Mouse (Mus musculus): ENCODE results near the gene Gm20388. TPM values are rescaled to one million over a fixed set of nuclear protein-coding genes. Genes with fewer than 3 reads are reported as not detected.

Gene Gm20388
- polyA plus RNA-seq, 1 experiment from 2014 or later = not detected

GRCm38 (mm10) chr8:122660022-122660421 lies 2749.4 kb downstream of the Gm20388 start:
- H3K4me2 ChIP-seq = no peak overlapping the region
- no peak overlapping the region for H3K9ac ChIP-seq
- no peaks in the 10 kb centered on the region for H3K36me3 ChIP-seq
- no peak overlapping the region; the same call in 1 of the 2 replicates for H3K27ac ChIP-seq
- ATAC-seq (ENCODE audit: insufficient number of reproducible peaks, insufficient read depth, low FRiP score, low TSS enrichment, low read depth) = no peak
- WGBS = 71% methylated on average over 2 of the region's 2 CpGs
- H3K27me3 ChIP-seq = 0 out of 2 replicates have a peak, but pooled peaks cover 2% of the 10 kb centered on the region
- H3K9me3 ChIP-seq = no peaks in the 10 kb centered on the region
- peaks cover 83% of the 10 kb centered on the region for H3K4me1 ChIP-seq
- H3K4me3 ChIP-seq = no peak overlapping the region

- Histone ChIP-seq H3K9me3 (no peaks in the 10 kb centered on the region), H3K4me3 (no peak overlapping the region)
These were observed 2750.5 kb downstream of the Gm20388 start for GRCm38 (mm10) chr8:122661138-122661537.

GRCm38 (mm10) chr8:122661894-122662293 lies 2751.3 kb downstream of the Gm20388 start:
- Histone ChIP-seq H3K27ac (no peak overlapping the region), H3K4me3 (no peak overlapping the region), H3K4me2 (no peak overlapping the region), H3K36me3 (no peaks in the 10 kb centered on the region), H3K9me3 (no peaks in the 10 kb centered on the region), H3K9ac (no peak overlapping the region), H3K4me1 (peaks cover 97% of the 10 kb centered on the region), H3K27me3 (0 out of 2 replicates have a peak, but pooled peaks cover 2% of the 10 kb centered on the region)
- WGBS = 70% methylated on average over 2 of the region's 2 CpGs
- ATAC-seq (ENCODE audit: insufficient number of reproducible peaks, insufficient read depth, low FRiP score, low TSS enrichment, low read depth) = no peak

More at GRCm38 (mm10) chr8:122661138-122661537, 2750.5 kb downstream of the Gm20388 start:
- peaks cover 92% of the 10 kb centered on the region for H3K4me1 ChIP-seq
- H3K9ac ChIP-seq = 0 out of 2 replicates have a peak overlapping the region, but pooled peaks have one; percentile 11
- peak overlapping the region; percentile 74 for H3K27ac ChIP-seq
- peak; percentile 73 for ATAC-seq (ENCODE audit: insufficient number of reproducible peaks, insufficient read depth, low FRiP score, low TSS enrichment, low read depth)
- H3K4me2 ChIP-seq = peak overlapping the region; percentile 41
- 0 out of 2 replicates have a peak, but pooled peaks cover 2% of the 10 kb centered on the region for H3K27me3 ChIP-seq
- 2% methylated on average over 7 of the region's 7 CpGs for WGBS
- H3K36me3 ChIP-seq = no peaks in the 10 kb centered on the region

GRCm38 (mm10) chr8:122663106-122663505 lies 2752.5 kb downstream of the Gm20388 start:
- ATAC-seq (ENCODE audit: insufficient number of reproducible peaks, insufficient read depth, low FRiP score, low TSS enrichment, low read depth) = no peak
- H3K4me1 ChIP-seq = peaks cover 93% of the 10 kb centered on the region
- 60% methylated on average over 3 of the region's 3 CpGs for WGBS

GRCm38 (mm10) chr8:122663670-122664069 lies 2753.0 kb downstream of the Gm20388 start:
- Histone ChIP-seq H3K4me2 (no peak overlapping the region), H3K27ac (no peak overlapping the region), H3K4me3 (no peak overlapping the region), H3K9ac (no peak overlapping the region), H3K4me1 (peaks cover 87% of the 10 kb centered on the region), H3K27me3 (peaks cover 9% of the 10 kb centered on the region), H3K36me3 (no peaks in the 10 kb centered on the region), H3K9me3 (no peaks in the 10 kb centered on the region)
- ATAC-seq (ENCODE audit: insufficient number of reproducible peaks, insufficient read depth, low FRiP score, low TSS enrichment, low read depth) = no peak
- WGBS = 74% methylated on average over 5 of the region's 5 CpGs

More at GRCm38 (mm10) chr8:122663106-122663505, 2752.5 kb downstream of the Gm20388 start:
- H3K4me2 ChIP-seq = no peak overlapping the region
- H3K27me3 ChIP-seq = peaks cover 7% of the 10 kb centered on the region
- H3K27ac ChIP-seq = no peak overlapping the region
- no peak overlapping the region for H3K4me3 ChIP-seq
- no peaks in the 10 kb centered on the region for H3K9me3 ChIP-seq
- H3K9ac ChIP-seq = no peak overlapping the region
- no peaks in the 10 kb centered on the region for H3K36me3 ChIP-seq

- Histone ChIP-seq H3K36me3 (no peaks in the 10 kb centered on the region), H3K27ac (peak overlapping the region; percentile 84), H3K9me3 (no peaks in the 10 kb centered on the region), H3K4me1 (peaks cover 77% of the 10 kb centered on the region), H3K4me3 (no peak overlapping the region), H3K4me2 (peak overlapping the region; percentile 41), H3K9ac (no peak overlapping the region), H3K27me3 (peaks cover 24% of the 10 kb centered on the region)
- WGBS = 19% methylated on average over 8 of the region's 8 CpGs
- 0 out of 2 replicates have a peak, but pooled peaks have one; percentile 27 for ATAC-seq (ENCODE audit: insufficient number of reproducible peaks, insufficient read depth, low FRiP score, low TSS enrichment, low read depth)
These were observed 2754.6 kb downstream of the Gm20388 start for GRCm38 (mm10) chr8:122665221-122665620.

GRCm38 (mm10) chr8:122665667-122666316 lies 2755.2 kb downstream of the Gm20388 start:
- peak; percentile 17; the same call in 1 of the 2 replicates for ATAC-seq (ENCODE audit: insufficient number of reproducible peaks, insufficient read depth, low FRiP score, low TSS enrichment, low read depth)
- H3K9me3 ChIP-seq = no peaks in the 10 kb centered on the region
- WGBS = 46% methylated on average over 12 of the region's 14 CpGs

GRCm38 (mm10) chr8:122666338-122666764 lies 2755.7 kb downstream of the Gm20388 start:
- Histone ChIP-seq H3K36me3 (no peaks in the 10 kb centered on the region), H3K27me3 (peaks cover 36% of the 10 kb centered on the region), H3K4me3 (no peak overlapping the region), H3K9me3 (no peaks in the 10 kb centered on the region), H3K4me2 (peak overlapping the region; percentile 41; the same call in 1 of the 2 replicates), H3K9ac (0 out of 2 replicates have a peak overlapping the region, but pooled peaks have one; percentile 16), H3K4me1 (peaks cover 69% of the 10 kb centered on the region), H3K27ac (peak overlapping the region; percentile 45; the same call in 1 of the 2 replicates)
- 32% methylated on average over 9 of the region's 9 CpGs for WGBS
- no peak for ATAC-seq (ENCODE audit: insufficient number of reproducible peaks, insufficient read depth, low FRiP score, low TSS enrichment, low read depth)

More at GRCm38 (mm10) chr8:122665667-122666316, 2755.2 kb downstream of the Gm20388 start:
- peak overlapping the region; percentile 41 for H3K4me2 ChIP-seq
- peaks cover 30% of the 10 kb centered on the region for H3K27me3 ChIP-seq
- H3K36me3 ChIP-seq = no peaks in the 10 kb centered on the region
- peaks cover 74% of the 10 kb centered on the region for H3K4me1 ChIP-seq
- peak overlapping the region; percentile 6; the same call in 1 of the 2 replicates for H3K4me3 ChIP-seq
- 0 out of 2 replicates have a peak overlapping the region, but pooled peaks have one; percentile 32 for H3K9ac ChIP-seq
- H3K27ac ChIP-seq = peak overlapping the region; percentile 84

GRCm38 (mm10) chr8:122666827-122667226 lies 2756.2 kb downstream of the Gm20388 start:
- Histone ChIP-seq H3K9ac (0 out of 2 replicates have a peak overlapping the region, but pooled peaks have one; percentile 32), H3K4me3 (no peak overlapping the region), H3K27me3 (peaks cover 40% of the 10 kb centered on the region), H3K9me3 (no peaks in the 10 kb centered on the region), H3K4me1 (peaks cover 64% of the 10 kb centered on the region), H3K4me2 (peak overlapping the region; percentile 41; the same call in 1 of the 2 replicates), H3K27ac (peak overlapping the region; percentile 45), H3K36me3 (no peaks in the 10 kb centered on the region)
- ATAC-seq (ENCODE audit: insufficient number of reproducible peaks, insufficient read depth, low FRiP score, low TSS enrichment, low read depth) = no peak
- 49% methylated on average over 12 of the region's 12 CpGs for WGBS

GRCm38 (mm10) chr8:122667854-122668253 lies 2757.2 kb downstream of the Gm20388 start:
- Histone ChIP-seq H3K4me1 (peaks cover 54% of the 10 kb centered on the region), H3K27ac (no peak overlapping the region), H3K27me3 (peaks cover 50% of the 10 kb centered on the region), H3K4me3 (no peak overlapping the region), H3K36me3 (no peaks in the 10 kb centered on the region), H3K9me3 (no peaks in the 10 kb centered on the region), H3K9ac (no peak overlapping the region), H3K4me2 (no peak overlapping the region)
- 71% methylated on average over 11 of the region's 11 CpGs for WGBS
- ATAC-seq (ENCODE audit: insufficient number of reproducible peaks, insufficient read depth, low FRiP score, low TSS enrichment, low read depth) = no peak

- H3K27me3 ChIP-seq = peaks cover 63% of the 10 kb centered on the region
- 52% methylated on average over 5 of the region's 5 CpGs for WGBS
These were observed 2758.7 kb downstream of the Gm20388 start for GRCm38 (mm10) chr8:122669370-122669769.

More at GRCm38 (mm10) chr8:122669370-122669769, 2758.7 kb downstream of the Gm20388 start:
- ATAC-seq (ENCODE audit: insufficient number of reproducible peaks, insufficient read depth, low FRiP score, low TSS enrichment, low read depth) = no peak
- Histone ChIP-seq H3K4me1 (peaks cover 43% of the 10 kb centered on the region), H3K27ac (no peak overlapping the region), H3K36me3 (no peaks in the 10 kb centered on the region), H3K4me3 (no peak overlapping the region), H3K9me3 (no peaks in the 10 kb centered on the region), H3K4me2 (no peak overlapping the region), H3K9ac (no peak overlapping the region)
